Mouse (Mus musculus): Measurements from ENCODE around the gene Dtx1. TPM values are rescaled to one million over a fixed set of nuclear protein-coding genes. Genes with fewer than 3 reads are reported as not detected.

Gene Dtx1
- 9.1 and 13.1 TPM in 2 replicates for polyA plus RNA-seq (2012; rRNA removed)

DNA sequence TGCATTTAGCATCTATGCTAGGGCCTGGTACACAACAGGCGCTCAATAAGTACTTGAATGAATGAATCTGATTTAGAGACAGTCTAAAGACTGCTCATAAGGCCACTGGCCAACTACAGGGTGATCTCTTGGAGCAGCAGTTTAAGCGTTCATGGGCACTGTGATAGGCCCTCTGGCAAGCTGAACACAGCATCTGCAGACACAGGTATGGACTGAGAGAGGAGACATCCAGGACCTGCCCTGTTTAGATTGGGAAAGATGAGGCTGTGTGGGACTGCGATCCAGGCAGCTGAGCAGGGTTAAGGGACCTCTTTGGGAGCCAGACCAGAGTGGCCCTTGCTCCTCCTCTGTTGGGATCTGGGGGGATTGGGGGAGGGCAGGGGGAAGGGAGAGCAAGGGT is at the start of gene Dtx1:
Gene Dtx1 (minus strand): TSS at position 101 of the 400 bp plus-strand sequence.

DNA sequence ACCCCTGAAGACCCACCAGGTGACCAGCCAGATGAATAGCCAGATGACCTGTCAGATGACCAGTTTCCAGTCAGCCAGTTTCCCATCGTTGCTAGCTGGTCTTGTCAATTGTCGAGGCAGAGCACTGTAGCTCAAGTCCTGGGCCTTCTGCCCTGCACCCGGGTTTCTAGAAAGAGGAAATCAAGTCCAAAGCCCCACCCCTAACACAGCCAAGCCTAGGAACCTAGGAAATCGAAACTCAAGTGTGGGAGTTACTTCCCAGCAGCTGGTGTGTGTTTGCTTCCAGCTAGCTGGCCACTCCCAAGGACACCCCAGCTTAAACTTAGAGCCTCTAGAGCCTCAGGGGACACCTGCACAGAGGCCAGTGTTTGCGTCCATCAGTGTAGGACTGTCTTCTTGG is 38.0 kb upstream of the Dtx1 start, which contains the start of gene Oas2:
Gene Oas2 (minus strand): TSS at position 166 of the 400 bp plus-strand sequence.

DNA sequence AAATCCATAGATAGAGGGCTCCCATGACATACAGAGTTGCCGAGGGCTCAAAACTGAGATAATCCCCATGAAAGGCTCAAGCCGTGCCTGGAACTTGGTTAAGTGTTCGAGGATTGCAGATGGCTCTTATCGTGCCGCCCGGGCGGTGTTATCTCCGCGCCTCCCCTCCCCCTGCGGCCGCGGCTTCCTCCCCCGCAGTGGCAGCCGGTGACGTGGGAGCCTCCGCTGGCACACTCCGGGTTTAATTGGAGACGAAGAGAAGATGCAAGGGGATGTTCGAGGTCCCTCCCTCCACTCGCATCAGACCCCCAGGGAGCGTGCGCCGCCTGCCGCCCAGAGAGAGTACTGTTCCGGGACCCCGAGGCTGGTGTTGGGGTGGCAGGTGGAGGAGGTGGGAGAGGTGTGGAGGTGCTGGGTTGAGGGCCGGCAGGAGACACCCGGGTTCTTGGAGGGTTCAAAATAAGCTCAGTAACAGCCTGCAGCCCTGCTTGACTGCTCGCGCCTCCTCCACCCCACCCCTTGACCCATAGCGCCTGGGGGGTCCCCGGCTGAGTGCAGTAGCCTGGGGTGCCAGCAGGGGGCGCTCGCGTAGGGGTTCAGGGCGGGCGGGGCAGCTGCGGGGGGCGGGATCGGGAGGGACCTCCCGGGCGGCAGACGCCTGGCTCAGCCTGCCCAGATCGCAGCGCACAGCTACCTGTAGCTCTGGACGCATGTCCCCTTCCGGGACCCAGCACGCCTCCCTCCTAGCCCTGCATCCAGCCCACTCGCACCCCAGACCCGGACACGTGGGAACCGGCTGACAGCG is 63.0 kb downstream of the Dtx1 start, which contains the start of gene Rasal1:
Gene Rasal1 (plus strand): TSS at position 244 of the 805 bp plus-strand sequence.

DNA sequence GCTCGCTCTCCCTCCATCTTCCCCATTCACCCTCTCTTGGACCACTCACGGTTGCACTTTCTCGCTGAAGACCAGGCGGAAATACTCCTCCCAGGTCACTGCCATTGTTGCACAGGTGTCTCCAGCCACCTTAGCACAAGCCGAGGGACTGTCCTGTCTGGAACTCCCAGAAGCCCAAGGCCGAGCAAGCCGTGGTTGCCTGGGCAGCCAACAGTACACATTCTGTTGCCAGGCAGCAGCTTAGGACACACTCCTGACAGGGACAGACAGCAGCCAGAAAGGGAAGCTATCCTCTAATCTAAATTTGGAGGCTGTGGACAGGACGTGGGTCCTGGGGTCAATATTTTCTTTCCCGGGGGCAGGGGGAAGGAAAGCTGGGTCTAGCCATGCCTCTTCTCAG is 77.6 kb downstream of the Dtx1 start, which contains the start of gene Cfap73:
Gene Cfap73 (minus strand): TSS at position 105 of the 400 bp plus-strand sequence.

Other genes starting within 250 kb of the Dtx1 start
- 5.2 and 5.9 TPM in 2 replicates for gene Sdsl, start 239.1 kb downstream of the Dtx1 start, polyA plus RNA-seq (2012; rRNA removed)
- gene Sds, start 235.4 kb downstream of the Dtx1 start, polyA plus RNA-seq (2012; rRNA removed), result 0.06 TPM in 2 replicates
- gene Plbd2, start 208.3 kb downstream of the Dtx1 start, polyA plus RNA-seq (2012; rRNA removed), result 10.0 and 17.9 TPM in 2 replicates
- gene Slc8b1, start 200.8 kb downstream of the Dtx1 start, polyA plus RNA-seq (2012; rRNA removed), result 4.4 and 5.1 TPM in 2 replicates
- 14.3 and 26.2 TPM in 2 replicates for gene Tpcn1, start 123.3 kb downstream of the Dtx1 start, polyA plus RNA-seq (2012; rRNA removed)
- 1.7 and 3.7 TPM in 2 replicates for gene Iqcd, start 122.9 kb downstream of the Dtx1 start, polyA plus RNA-seq (2012; rRNA removed)
- gene Rita1, start 99.3 kb downstream of the Dtx1 start, polyA plus RNA-seq (2012; rRNA removed), result 22.7 and 23.9 TPM in 2 replicates
- 38.4 and 40.1 TPM in 2 replicates for gene Ddx54, start 99.2 kb downstream of the Dtx1 start, polyA plus RNA-seq (2012; rRNA removed)
- gene Cfap73, start 77.7 kb downstream of the Dtx1 start, polyA plus RNA-seq (2012; rRNA removed), result 0.09 and 0.11 TPM in 2 replicates
- 0.14 and 0.24 TPM in 2 replicates for gene Rasal1, start 63.1 kb downstream of the Dtx1 start, polyA plus RNA-seq (2012; rRNA removed)
- gene Oas2, start 37.9 kb upstream of the Dtx1 start, polyA plus RNA-seq (2012; rRNA removed), result 0.36 and 0.40 TPM in 2 replicates
- 0.14 and 0.19 TPM in 2 replicates for gene Oas3, start 65.7 kb upstream of the Dtx1 start, polyA plus RNA-seq (2012; rRNA removed)
- gene Oas1e, start 83.6 kb upstream of the Dtx1 start, polyA plus RNA-seq (2012; rRNA removed), result 0.04 and 0.09 TPM in 2 replicates
- gene Oas1c, start 100.6 kb upstream of the Dtx1 start, polyA plus RNA-seq (2012; rRNA removed), result 0.47 and 0.71 TPM in 2 replicates
- gene Oas1f, start 135.4 kb upstream of the Dtx1 start, polyA plus RNA-seq (2012; rRNA removed), result not detected in 2 replicates
- not detected in 2 replicates for gene Oas1h, start 149.5 kb upstream of the Dtx1 start, polyA plus RNA-seq (2012; rRNA removed)
- gene Oas1g, start 175.7 kb upstream of the Dtx1 start, polyA plus RNA-seq (2012; rRNA removed), result 0.12 and 0.19 TPM in 2 replicates
- 0.41 and 0.57 TPM in 2 replicates for gene Oas1a, start 195.6 kb upstream of the Dtx1 start, polyA plus RNA-seq (2012; rRNA removed)
- not detected in 2 replicates for gene Oas1d, start 202.6 kb upstream of the Dtx1 start, polyA plus RNA-seq (2012; rRNA removed)